Mouse (Mus musculus) MEL (cell line): Measurements from ENCODE around the gene Sbp. TPM values are rescaled to one million over a fixed set of nuclear protein-coding genes. Genes with fewer than 3 reads are reported as not detected.
A peak's percentile ranks its signal among the peaks of the same experiment; 100 is the strongest.

Experiments used
- DNase-seq: peaks from one replicate; pipeline ENCODE4 v3.0.0; 2011; ENCODE audit warnings: low read depth, low spot score
- H3K27ac ChIP-seq: 2 replicates; pipeline ENCODE4 v1.5.1; 2012; ENCODE audit warnings: low read depth, mild to moderate bottlenecking, control low read depth, low read length, moderate library complexity; ENCODE audit not compliant: control insufficient read depth
- H3K27me3 ChIP-seq, 2 experiments: fragments of 150-350 bp in 1 of 2; sonication (generic) in 1 of 2; 2 replicates each; pipeline ENCODE4 v1.6.1; 2012; ENCODE audit warnings: low read length in 2 of 2, mild to moderate bottlenecking in 2 of 2, improper control_type of control experiment in 1 of 2, moderate library complexity in 1 of 2; ENCODE audit not compliant: insufficient read depth in 2 of 2, control insufficient read depth in 1 of 2
- H3K36me3 ChIP-seq, 2 experiments: 2 replicates each; pipeline ENCODE4 v1.6.1; 2012 to 2014; ENCODE audit warnings: low read length in 2 of 2, improper control_type of control experiment in 1 of 2, inconsistent platforms in 1 of 2, mild to moderate bottlenecking in 1 of 2; ENCODE audit not compliant: insufficient read depth in 2 of 2, control insufficient read depth in 1 of 2
- H3K4me1 ChIP-seq, 2 experiments: fragments of 150-350 bp in 1 of 2; sonication (generic) in 1 of 2; 2 replicates each; pipeline ENCODE4 v1.6.1; 2012; ENCODE audit warnings: low read length in 2 of 2, improper control_type of control experiment in 1 of 2, mild to moderate bottlenecking in 1 of 2; ENCODE audit not compliant: insufficient read depth in 2 of 2, control insufficient read depth in 1 of 2
- H3K4me3 ChIP-seq, 2 experiments: fragments of 150-350 bp in 1 of 2; sonication (generic) in 1 of 2; 2 replicates each; pipeline ENCODE4 v1.5.1; 2012; ENCODE audit warnings: low read depth in 2 of 2, low read length in 2 of 2, mild to moderate bottlenecking in 2 of 2, moderate library complexity in 2 of 2, control low read depth in 1 of 2, improper control_type of control experiment in 1 of 2; ENCODE audit not compliant: control insufficient read depth in 1 of 2, insufficient read depth in 1 of 2
- H3K79me2 ChIP-seq: 2 replicates; pipeline ENCODE4 v1.6.1; 2012; ENCODE audit warnings: mild to moderate bottlenecking, low read length, moderate library complexity; ENCODE audit not compliant: control insufficient read depth, poor library complexity, insufficient read depth
- H3K9ac ChIP-seq: 2 replicates; pipeline ENCODE4 v1.6.1; 2012; ENCODE audit warnings: low read depth, mild to moderate bottlenecking, control low read depth, low read length, moderate library complexity; ENCODE audit not compliant: control insufficient read depth, poor library complexity, severe bottlenecking
- H3K9me3 ChIP-seq: fragments of 150-350 bp; sonication (generic); replicated peaks from 2 replicates; pipeline ENCODE4 v1.6.1; 2012; ENCODE audit warnings: mild to moderate bottlenecking, low read length, improper control_type of control experiment, moderate library complexity; ENCODE audit not compliant: insufficient read depth
- CHD2 ChIP-seq: IDR thresholded peaks from 2 replicates; pipeline ENCODE4 v1.6.1; 2011; ENCODE audit warnings: low read length, improper control_type of control experiment
- E2F4 ChIP-seq: IDR thresholded peaks from 2 replicates; pipeline ENCODE4 v1.6.1; 2011; ENCODE audit warnings: low read depth, low read length, improper control_type of control experiment, borderline replicate concordance
- ELF1 ChIP-seq: IDR thresholded peaks from 2 replicates; pipeline ENCODE4 v1.6.1; 2014; ENCODE audit warnings: low read depth, mild to moderate bottlenecking, inconsistent platforms, low read length, improper control_type of control experiment, moderate library complexity
- HCFC1 ChIP-seq: IDR thresholded peaks from 2 replicates; pipeline ENCODE4 v1.6.1; 2012; ENCODE audit warnings: low read depth, mild to moderate bottlenecking, inconsistent platforms, low read length, improper control_type of control experiment, moderate library complexity
- JUND ChIP-seq: IDR thresholded peaks from 2 replicates; pipeline ENCODE4 v1.6.1; 2011; ENCODE audit warnings: low read depth, mild to moderate bottlenecking, improper control_type of control experiment, low read length
- KAT2A ChIP-seq: conservative IDR thresholded peaks from 2 replicates; pipeline ENCODE4 v1.6.1; 2012; ENCODE audit warnings: low read depth, low read length, improper control_type of control experiment, inconsistent platforms
- MAFK ChIP-seq: IDR thresholded peaks from 2 replicates; pipeline ENCODE4 v1.6.1; 2011; ENCODE audit warnings: low read depth, mild to moderate bottlenecking, low read length, improper control_type of control experiment, borderline replicate concordance
- MAZ ChIP-seq: IDR thresholded peaks from 2 replicates; pipeline ENCODE4 v1.6.1; 2012; ENCODE audit warnings: low read depth, mild to moderate bottlenecking, inconsistent platforms, low read length, improper control_type of control experiment
- MEF2A ChIP-seq: IDR thresholded peaks from 2 replicates; pipeline ENCODE4 v1.6.1; 2014; ENCODE audit warnings: low read depth, mild to moderate bottlenecking, inconsistent platforms, low read length, improper control_type of control experiment; ENCODE audit not compliant: poor library complexity, insufficient replicate concordance, severe bottlenecking; ENCODE audit errors: extremely low read depth
- MXI1 ChIP-seq: IDR thresholded peaks from 2 replicates; pipeline ENCODE4 v1.6.1; 2011; ENCODE audit warnings: mild to moderate bottlenecking, low read depth, low read length, improper control_type of control experiment
- MYC ChIP-seq: IDR thresholded peaks from 2 replicates; pipeline ENCODE4 v1.6.1; 2011; ENCODE audit warnings: low read depth, mild to moderate bottlenecking, low read length, improper control_type of control experiment, moderate library complexity
- POLR2A ChIP-seq, 2 experiments: IDR thresholded peaks; 2 replicates each; pipeline ENCODE4 v1.6.1; 2011 to 2012; ENCODE audit warnings: low read length in 2 of 2, mild to moderate bottlenecking in 2 of 2, control low read depth in 1 of 2, improper control_type of control experiment in 1 of 2, low read depth in 1 of 2, moderate library complexity in 1 of 2; ENCODE audit not compliant: control insufficient read depth in 1 of 2, insufficient read depth in 1 of 2, poor library complexity in 1 of 2
- POLR2AphosphoS5 ChIP-seq: IDR thresholded peaks from 2 replicates; pipeline ENCODE4 v1.6.1; 2012; ENCODE audit warnings: low read depth, borderline replicate concordance, mild to moderate bottlenecking, inconsistent platforms, low read length, moderate library complexity, mixed read lengths
- RAD21 ChIP-seq: IDR thresholded peaks from 2 replicates; pipeline ENCODE4 v1.6.1; 2011; ENCODE audit warnings: mild to moderate bottlenecking, low read depth, low read length, improper control_type of control experiment
- RCOR1 ChIP-seq: IDR thresholded peaks from 2 replicates; pipeline ENCODE4 v1.6.1; 2012; ENCODE audit warnings: low read depth, mild to moderate bottlenecking, inconsistent platforms, low read length, improper control_type of control experiment
- SIN3A ChIP-seq: IDR thresholded peaks from 2 replicates; pipeline ENCODE4 v1.6.1; 2012; ENCODE audit warnings: low read length, improper control_type of control experiment, inconsistent platforms
- TBP ChIP-seq: IDR thresholded peaks from 2 replicates; pipeline ENCODE4 v1.8.0; 2011; ENCODE audit warnings: low read depth, low read length, improper control_type of control experiment
- TCF12 ChIP-seq: IDR thresholded peaks from 2 replicates; pipeline ENCODE4 v1.6.1; 2014; ENCODE audit warnings: low read depth, mild to moderate bottlenecking, inconsistent platforms, low read length, improper control_type of control experiment, moderate library complexity
- UBTF ChIP-seq: IDR thresholded peaks from 2 replicates; pipeline ENCODE4 v1.6.1; 2012; ENCODE audit warnings: low read depth, mild to moderate bottlenecking, inconsistent platforms, low read length, improper control_type of control experiment, moderate library complexity, borderline replicate concordance; ENCODE audit not compliant: insufficient read depth
- USF1 ChIP-seq: IDR thresholded peaks from 2 replicates; pipeline ENCODE4 v1.6.1; 2014; ENCODE audit warnings: low read depth, mild to moderate bottlenecking, inconsistent platforms, low read length, improper control_type of control experiment, moderate library complexity
- USF2 ChIP-seq, 2 experiments: IDR thresholded peaks; 2 replicates each; pipeline ENCODE4 v1.6.1; 2011 to 2012; ENCODE audit warnings: improper control_type of control experiment in 2 of 2, low read length in 2 of 2, borderline replicate concordance in 1 of 2, inconsistent platforms in 1 of 2, low read depth in 1 of 2, mild to moderate bottlenecking in 1 of 2; ENCODE audit not compliant: insufficient read depth in 1 of 2
- ZKSCAN1 ChIP-seq: IDR thresholded peaks from 2 replicates; pipeline ENCODE4 v1.6.1; 2012; ENCODE audit warnings: low read depth, mild to moderate bottlenecking, inconsistent platforms, low read length, improper control_type of control experiment, moderate library complexity
- ZMIZ1 ChIP-seq: IDR thresholded peaks from 2 replicates; pipeline ENCODE4 v1.6.1; 2012; ENCODE audit warnings: low read depth, mild to moderate bottlenecking, inconsistent platforms, low read length, improper control_type of control experiment, moderate library complexity
- polyA plus RNA-seq, 2 experiments: library from polyadenylated mRNA; stranded (reverse) in 1 of 2; unstranded in 1 of 2; fragments of >175 nt in 1 of 2; fragments of >200 nt in 1 of 2; gene quantifications; 2 replicates each; pipeline versions ENCODE4 v1.2.1 to v1.2.4; 2012; ENCODE audit warnings: low replicate concordance in 2 of 2, low read depth in 1 of 2; ENCODE audit not compliant: insufficient read length in 2 of 2, insufficient read depth in 1 of 2, missing spikeins in 1 of 2
- total RNA-seq: library from RNA; depleted of rRNA; stranded (reverse); fragments of 300-350 nt; gene quantifications from 2 replicates; pipeline ENCODE4 v1.2.3, GENCODE M21; 2012

Gene Sbp
- total and polyA plus RNA-seq, 3 experiments: not detected

GRCm38 (mm10) chr17:23960084-23960738, 18.7 kb downstream of the Sbp start (continued):
- TF ChIP-seq MAZ (no peak), MYC (no peak), POLR2AphosphoS5 (no peak), MXI1 (no peak), ELF1 (peak; percentile 31; the same call in 1 of the 2 replicates), TCF12 (no peak), HCFC1 (0 out of 2 replicates have a peak, but pooled peaks have one; percentile 30), E2F4 (no peak), USF2 (IDR thresholded peaks at IDR 0.05; ENCODE audit: borderline replicate concordance in 1 of 2, insufficient read depth in 1 of 2, low read depth in 1 of 2, low read length in 2 of 2) (no peak), UBTF (no peak), CHD2 (no peak), MEF2A (no peak), MAFK (no peak), SIN3A (peak; percentile 38; the same call in 1 of the 2 replicates), KAT2A (no peak), RCOR1 (no peak), JUND (no peak), POLR2A (IDR thresholded peaks at IDR 0.05; ENCODE audit: control insufficient read depth in 1 of 2, insufficient read depth in 1 of 2, low read depth in 1 of 2, low read length in 2 of 2, poor library complexity in 1 of 2) (no peak), RAD21 (peak; percentile 96), USF1 (no peak)

DNA sequence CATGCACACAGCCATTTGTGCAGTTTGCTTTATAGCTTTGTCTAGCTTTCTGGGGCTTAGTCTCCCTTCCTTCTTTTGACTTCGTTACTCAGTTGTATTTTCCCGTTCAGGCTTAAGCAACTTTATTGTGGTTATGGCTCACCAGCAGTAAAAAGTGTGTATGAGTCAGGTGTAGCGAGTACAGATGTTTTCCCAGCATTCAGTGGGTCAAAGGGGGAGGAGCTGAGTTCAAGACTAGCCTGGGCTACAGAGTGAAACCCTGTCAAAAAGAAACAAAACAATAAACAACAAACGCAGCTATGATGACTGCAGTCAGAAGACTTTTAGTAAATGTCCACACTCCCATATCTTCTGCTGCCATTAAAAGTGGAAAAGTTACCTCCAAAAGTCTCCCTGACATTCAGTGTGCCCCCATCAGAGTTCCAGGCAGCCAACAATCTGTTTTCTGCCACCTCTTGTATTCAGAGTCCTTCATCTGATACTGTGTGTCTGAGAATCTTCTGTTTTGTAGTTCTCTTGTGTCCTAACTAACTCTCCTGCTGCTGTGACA, 20.2 kb downstream of the Sbp start:
- Histone ChIP-seq H3K4me1 (peaks cover 0 to 3% of the 10 kb centered on the region in 2 experiments; a peak in 1 of 4 replicates), H3K27ac (no peak overlapping the region), H3K79me2 (no peaks in the 10 kb centered on the region), H3K9ac (0 out of 2 replicates have a peak overlapping the region, but pooled peaks have one; percentile 3), H3K4me3 (peak overlapping the region; percentile 13 to 16; a peak in 2 of 4 replicates), H3K27me3 (peaks cover 3 to 4% of the 10 kb centered on the region in 2 experiments; a peak in 3 of 4 replicates), H3K9me3 (no peaks in the 10 kb centered on the region), H3K36me3 (no peaks in the 10 kb centered on the region; a peak in 1 of 4 replicates)
- peak; percentile 51 for DNase-seq
- peak in 1 of 2 experiments; percentile 63; a peak in 2 of 4 replicates for TF ChIP-seq POLR2A (IDR thresholded peaks at IDR 0.05; ENCODE audit: control insufficient read depth in 1 of 2, insufficient read depth in 1 of 2, low read depth in 1 of 2, low read length in 2 of 2, poor library complexity in 1 of 2)
- 0 out of 2 replicates have a peak, but pooled peaks have one; percentile 20 for TF ChIP-seq HCFC1
- no peak for TF ChIP-seq POLR2AphosphoS5
- peak; percentile 86 for TF ChIP-seq ZMIZ1
- no peak for TF ChIP-seq ZKSCAN1
- peak; percentile 93 for TF ChIP-seq TBP
